Mouse (Mus musculus) intestine, embryonic 16.5 days (tissue): ENCODE measurements around the gene Mgam. TPM values are rescaled to one million over a fixed set of nuclear protein-coding genes. Genes with fewer than 3 reads are reported as not detected.
A peak's percentile ranks its signal among the peaks of the same experiment; 100 is the strongest.
"Not testable (repeated sequence)": the region's sequence is repeated elsewhere in the genome, so short reads cannot be mapped to it uniquely, and the experiment has no call there.

Experiments used
- ATAC-seq: fragments of 200-750 bp; cut with Nextera tagmentation; 2 replicates; pipeline ENCODE4 v1.8.0; 2017; ENCODE audit warnings: moderate TSS enrichment, moderate library complexity
- H3K27ac ChIP-seq: fragments of 300-500 bp; sonication (generic); 2 replicates; pipeline ENCODE4 v1.5.1; 2014; ENCODE audit warnings: mild to moderate bottlenecking, low read length
- H3K27me3 ChIP-seq: fragments of 300-500 bp; sonication (generic); replicated peaks from 2 replicates; pipeline ENCODE4 v1.6.1; 2014; ENCODE audit warnings: low read length, control low read depth, mixed read lengths; ENCODE audit not compliant: control insufficient read depth, insufficient read depth
- H3K36me3 ChIP-seq: fragments of 300-500 bp; sonication (generic); 2 replicates; pipeline ENCODE4 v1.6.1; 2014; ENCODE audit warnings: low read length, control low read depth; ENCODE audit not compliant: control insufficient read depth, insufficient read depth
- H3K4me1 ChIP-seq: fragments of 300-500 bp; sonication (generic); 2 replicates; pipeline ENCODE4 v1.6.1; 2014; ENCODE audit warnings: low read length, control low read depth, mixed read lengths; ENCODE audit not compliant: control insufficient read depth, insufficient read depth
- H3K4me2 ChIP-seq: fragments of 300-500 bp; sonication (generic); 2 replicates; pipeline ENCODE4 v1.6.1; 2014; ENCODE audit warnings: low read depth, low read length, control low read depth
- H3K4me3 ChIP-seq: fragments of 300-500 bp; sonication (generic); 2 replicates; pipeline ENCODE4 v1.5.1; 2014; ENCODE audit warnings: mild to moderate bottlenecking, low read length
- H3K9ac ChIP-seq: fragments of 300-500 bp; sonication (generic); 2 replicates; pipeline ENCODE4 v1.6.1; 2014; ENCODE audit warnings: low read depth, low read length
- H3K9me3 ChIP-seq: fragments of 300-500 bp; sonication (generic); 2 replicates; pipeline ENCODE4 v1.6.1; 2016; ENCODE audit warnings: low read length, control low read depth; ENCODE audit not compliant: control insufficient read depth
- WGBS: fragments of 180-500 bp; shearing (Covaris S2); extraction: QIAGEN DNeasy Blood & Tissue Kit; methylation state at CpG from one replicate; pipeline ENCODE4 v1.1.7; 2014; 5-methylcytosine and 5-hydroxymethylcytosine counted together
- polyA plus RNA-seq: library from polyadenylated mRNA; unstranded; fragments of >200 nt; fragmentation: Nextera tagmentation; extraction: Ambion mirVana; gene quantifications from 2 replicates; pipeline ENCODE4 v1.2.1, GENCODE M21; 2015

The Mgam gene
- 35.4 and 46.0 TPM in 2 replicates for polyA plus RNA-seq

DNA sequence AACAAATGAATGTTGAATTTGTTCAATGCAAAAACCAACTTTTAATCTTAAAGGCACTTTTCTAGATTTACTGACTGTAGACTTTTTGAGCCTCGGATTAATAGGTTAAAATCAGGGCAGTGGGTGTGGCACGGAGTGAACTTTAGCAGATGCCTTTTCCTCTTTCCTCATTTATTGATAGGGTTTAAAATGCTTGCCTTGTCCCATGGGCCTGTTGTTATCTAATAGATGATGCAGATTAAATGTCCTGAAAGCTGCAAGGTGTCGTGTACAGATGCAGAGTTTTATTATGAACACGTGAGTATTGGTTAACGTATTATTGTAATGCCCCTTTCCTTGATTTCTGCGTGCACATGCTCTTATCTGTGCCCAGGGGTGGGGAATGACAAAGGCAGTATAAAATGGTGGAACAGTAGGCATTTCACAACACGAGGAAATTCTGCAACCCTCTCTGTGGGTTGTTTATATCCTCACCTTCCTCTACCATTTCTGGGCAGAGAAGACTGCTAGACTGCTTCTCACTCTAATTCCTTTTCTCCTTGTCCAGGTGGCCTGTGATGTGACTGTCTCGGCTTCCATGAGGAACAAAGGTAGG lies at the start of gene Mgam:
Gene Mgam (plus strand): TSS at position 426 of the 595 bp plus-strand sequence.
- H3K27ac ChIP-seq = peak within 1 kb of the TSS; percentile 69
- no peaks in the 10 kb centered on the region for H3K36me3 ChIP-seq
- H3K4me1 ChIP-seq = peaks cover 2% of the 10 kb centered on the region; the same call in 1 of the 2 replicates
- peak; percentile 77 for ATAC-seq
- H3K4me2 ChIP-seq = peak within 1 kb of the TSS; percentile 26; the same call in 1 of the 2 replicates
- 0 out of 2 replicates have a peak within 1 kb of the TSS, but pooled peaks have one; percentile 6 for H3K4me3 ChIP-seq
- no peaks in the 10 kb centered on the region for H3K9me3 ChIP-seq
- H3K27me3 ChIP-seq = no peaks in the 10 kb centered on the region
- H3K9ac ChIP-seq = no peak within 1 kb of the TSS
- 63% methylated on average over 8 of the region's 8 CpGs for WGBS

DNA sequence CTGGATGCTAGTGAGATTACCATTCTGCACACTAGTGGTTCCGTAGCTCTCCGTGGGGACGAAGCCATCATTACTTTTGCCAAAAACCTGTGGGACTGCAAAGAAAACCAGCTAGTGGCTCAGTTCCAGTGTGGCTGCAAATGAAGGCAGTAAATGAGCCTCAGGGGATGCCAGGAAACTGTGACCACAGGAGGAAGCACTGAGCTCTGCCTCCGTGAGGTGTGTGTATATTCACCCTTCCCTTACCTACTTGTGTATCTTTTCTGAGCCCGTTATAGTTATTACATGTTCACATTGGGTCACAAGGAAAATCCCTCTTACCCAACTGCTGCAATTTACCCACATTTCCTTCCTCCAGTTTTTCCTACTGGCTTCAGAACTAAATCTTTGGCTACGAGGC lies 44.3 kb upstream of the Mgam start:
- Histone ChIP-seq H3K9ac (no peak overlapping the region), H3K36me3 (no peaks in the 10 kb centered on the region), H3K27ac (no peak overlapping the region), H3K9me3 (no peaks in the 10 kb centered on the region), H3K4me1 (no peaks in the 10 kb centered on the region), H3K4me3 (no peak overlapping the region), H3K4me2 (no peak overlapping the region), H3K27me3 (no peaks in the 10 kb centered on the region)
- 84% methylated on average over 6 of the region's 6 CpGs for WGBS
- no peak for ATAC-seq

DNA sequence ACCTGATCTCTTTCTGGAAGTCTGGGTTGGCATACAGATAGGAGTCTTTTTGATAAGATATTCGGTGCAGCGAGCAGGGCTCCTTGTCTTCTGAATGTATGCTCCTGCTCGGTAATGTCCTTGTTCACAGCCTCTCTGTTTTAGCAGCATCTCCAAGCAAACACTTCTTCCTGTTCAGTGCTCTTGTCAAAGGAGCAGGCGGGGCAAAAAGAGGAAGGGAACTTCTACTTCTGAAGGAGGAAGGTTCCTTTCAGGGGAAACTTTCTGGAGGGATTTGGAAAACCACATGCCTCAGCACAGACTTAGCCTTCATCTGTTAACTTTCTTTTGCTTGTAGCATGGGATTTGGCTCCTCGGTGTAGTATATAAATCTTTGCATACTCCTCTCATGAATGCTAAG lies 43.0 kb upstream of the Mgam start, which contains the start of gene Clec5a:
Gene Clec5a (minus strand): TSS at position 177 of the 400 bp plus-strand sequence.
- H3K4me2 ChIP-seq = no peak within 1 kb of the TSS
- H3K9me3 ChIP-seq = no peaks in the 10 kb centered on the region
- H3K36me3 ChIP-seq = no peaks in the 10 kb centered on the region
- H3K4me3 ChIP-seq = no peak within 1 kb of the TSS
- no peak within 1 kb of the TSS for H3K9ac ChIP-seq
- no peak within 1 kb of the TSS for H3K27ac ChIP-seq
- H3K4me1 ChIP-seq = no peaks in the 10 kb centered on the region
- ATAC-seq = no peak
- no peaks in the 10 kb centered on the region for H3K27me3 ChIP-seq
- 74% methylated on average over 5 of the region's 5 CpGs for WGBS

DNA sequence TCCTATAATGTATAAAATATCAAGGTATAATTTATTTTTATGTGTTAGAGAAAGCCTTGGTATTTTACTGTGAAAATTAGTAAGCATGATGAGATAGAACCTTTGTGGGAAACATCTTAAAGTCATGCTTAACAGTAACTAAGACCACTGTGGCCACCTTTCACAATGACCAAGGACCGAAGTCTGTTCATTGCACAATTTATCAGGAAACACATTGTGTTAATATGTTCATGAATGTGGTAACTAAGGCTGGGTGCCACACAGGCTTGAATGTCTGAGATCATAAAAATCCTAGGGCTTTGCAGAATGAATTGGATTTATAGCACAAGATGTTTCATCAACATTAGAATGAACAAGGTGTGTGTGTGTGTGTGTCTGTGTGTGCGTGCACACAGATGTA lies 40.3 kb upstream of the Mgam start:
- no peak overlapping the region for H3K4me2 ChIP-seq
- H3K36me3 ChIP-seq = no peaks in the 10 kb centered on the region
- no peak overlapping the region for H3K27ac ChIP-seq
- 85% methylated on average over 2 of the region's 2 CpGs for WGBS
- no peaks in the 10 kb centered on the region for H3K27me3 ChIP-seq
- no peaks in the 10 kb centered on the region for H3K4me1 ChIP-seq
- H3K4me3 ChIP-seq = no peak overlapping the region
- ATAC-seq = no peak
- H3K9ac ChIP-seq = no peak overlapping the region
- H3K9me3 ChIP-seq = no peaks in the 10 kb centered on the region

DNA sequence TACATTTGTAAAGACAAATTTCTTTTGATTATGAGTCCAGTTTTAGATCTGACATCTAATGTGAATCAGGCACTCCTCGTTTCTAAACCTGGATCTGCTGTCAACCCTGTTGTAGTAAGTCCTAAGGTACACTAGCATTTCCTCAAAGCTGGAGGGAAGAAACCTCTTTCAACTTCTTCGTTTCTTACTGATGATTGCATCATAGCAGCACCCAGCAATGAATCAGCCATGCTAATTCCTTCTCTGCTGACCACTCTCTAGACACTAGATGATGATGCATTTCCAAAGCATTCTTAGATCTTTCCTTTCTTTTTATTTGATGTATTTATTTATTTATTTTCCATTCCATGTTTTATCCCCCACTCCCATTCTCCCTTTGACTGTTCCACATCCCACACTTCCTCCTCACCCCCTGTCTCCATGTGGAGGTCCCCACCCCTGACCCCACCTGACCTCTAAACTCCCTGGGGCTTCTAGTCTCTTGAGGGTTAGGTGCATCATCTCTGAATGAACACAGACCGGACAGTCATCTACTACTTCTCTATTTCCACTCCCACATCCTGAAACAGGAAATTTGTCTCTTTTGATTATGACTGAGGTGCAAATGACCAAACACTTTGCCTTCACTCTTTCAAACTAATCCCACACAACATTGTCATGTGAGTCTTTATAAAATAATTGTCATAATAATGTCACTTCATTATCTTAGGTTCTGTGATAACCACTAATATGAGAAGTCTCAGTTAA lies 33.7 kb upstream of the Mgam start:
- Histone ChIP-seq H3K36me3 (no peaks in the 10 kb centered on the region), H3K4me1 (no peaks in the 10 kb centered on the region), H3K4me2 (no peak overlapping the region), H3K9ac (no peak overlapping the region), H3K27me3 (no peaks in the 10 kb centered on the region), H3K9me3 (no peaks in the 10 kb centered on the region), H3K4me3 (no peak overlapping the region), H3K27ac (no peak overlapping the region)
- 66% methylated on average over 3 of the region's 3 CpGs for WGBS
- no peak for ATAC-seq

DNA sequence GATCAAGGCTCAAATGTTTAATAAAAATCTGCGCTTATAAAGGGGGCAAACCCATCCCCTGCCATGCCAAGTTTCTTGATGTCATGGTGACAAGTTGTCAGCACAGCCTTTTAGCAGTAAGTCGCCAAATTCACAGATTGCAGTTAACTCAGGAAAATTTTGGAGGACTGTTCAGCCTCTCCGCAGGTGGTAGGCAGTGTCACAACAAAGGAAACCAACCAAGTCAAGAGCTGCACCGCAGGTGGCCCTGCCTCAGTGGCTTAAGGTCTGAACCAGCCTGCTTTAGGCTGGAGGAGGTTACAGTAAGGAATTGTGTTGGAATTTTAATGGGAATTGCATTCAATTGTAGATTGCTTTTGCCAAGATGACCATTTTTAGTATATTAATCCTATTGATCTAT lies 30.1 kb upstream of the Mgam start:
- WGBS = 33% methylated on average over 4 of the region's 4 CpGs
- H3K4me3 ChIP-seq = not testable (repeated sequence)

DNA sequence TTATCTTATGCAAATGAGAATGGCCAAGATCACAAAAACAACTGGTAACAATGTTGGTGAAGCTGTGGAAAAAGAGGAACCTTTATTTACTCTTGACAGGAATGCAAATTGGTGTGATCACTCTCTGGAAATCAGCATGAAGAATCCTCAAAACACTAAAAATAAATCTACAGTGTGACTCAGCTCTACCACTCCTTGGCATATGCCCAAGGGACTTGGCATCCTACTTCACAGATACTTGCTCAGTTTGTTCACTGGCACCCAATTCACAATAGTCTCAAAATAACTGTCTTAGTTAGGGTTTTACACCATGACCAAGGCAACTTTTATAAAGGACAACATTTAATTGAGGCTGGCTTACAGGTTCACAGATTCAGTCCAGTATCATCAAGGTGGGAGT lies 21.2 kb upstream of the Mgam start:
- Histone ChIP-seq H3K4me2 (no peak overlapping the region), H3K27me3 (no peaks in the 10 kb centered on the region), H3K9ac (no peak overlapping the region), H3K4me1 (no peaks in the 10 kb centered on the region), H3K36me3 (no peaks in the 10 kb centered on the region), H3K9me3 (no peaks in the 10 kb centered on the region), H3K27ac (no peak overlapping the region), H3K4me3 (no peak overlapping the region)
- ATAC-seq = no peak

More for the DNA sequence above, 30.1 kb upstream of the Mgam start:
- H3K4me2 ChIP-seq, H3K9ac ChIP-seq, ATAC-seq, H3K27me3 ChIP-seq, H3K36me3 ChIP-seq, H3K9me3 ChIP-seq, H3K4me1 ChIP-seq, H3K27ac ChIP-seq: not testable (repeated sequence)

DNA sequence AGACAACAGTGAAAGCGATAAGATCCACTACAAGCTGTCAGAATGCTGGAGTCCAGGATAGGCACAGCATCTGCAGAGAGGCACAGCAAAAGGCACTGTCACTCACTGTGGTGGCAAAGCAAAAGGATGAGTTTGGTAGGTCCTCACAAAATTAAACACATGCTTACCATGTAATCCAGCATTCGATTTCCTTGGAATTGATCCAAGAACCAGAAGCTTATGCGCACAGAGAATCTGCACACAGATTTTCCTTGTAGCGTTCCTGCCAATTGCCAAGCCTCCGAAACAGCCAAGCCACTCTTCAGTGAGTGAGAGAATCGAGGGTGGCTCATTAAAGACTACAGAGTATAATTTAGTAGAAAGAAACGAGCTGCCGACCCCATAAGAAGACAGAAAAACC lies 18.4 kb upstream of the Mgam start:
- WGBS = 79% methylated on average over 8 of the region's 8 CpGs
- Histone ChIP-seq H3K27me3 (no peaks in the 10 kb centered on the region), H3K4me1 (no peaks in the 10 kb centered on the region), H3K9me3 (no peaks in the 10 kb centered on the region), H3K4me2 (no peak overlapping the region), H3K27ac (no peak overlapping the region), H3K36me3 (no peaks in the 10 kb centered on the region), H3K4me3 (no peak overlapping the region), H3K9ac (no peak overlapping the region)
- no peak for ATAC-seq

DNA sequence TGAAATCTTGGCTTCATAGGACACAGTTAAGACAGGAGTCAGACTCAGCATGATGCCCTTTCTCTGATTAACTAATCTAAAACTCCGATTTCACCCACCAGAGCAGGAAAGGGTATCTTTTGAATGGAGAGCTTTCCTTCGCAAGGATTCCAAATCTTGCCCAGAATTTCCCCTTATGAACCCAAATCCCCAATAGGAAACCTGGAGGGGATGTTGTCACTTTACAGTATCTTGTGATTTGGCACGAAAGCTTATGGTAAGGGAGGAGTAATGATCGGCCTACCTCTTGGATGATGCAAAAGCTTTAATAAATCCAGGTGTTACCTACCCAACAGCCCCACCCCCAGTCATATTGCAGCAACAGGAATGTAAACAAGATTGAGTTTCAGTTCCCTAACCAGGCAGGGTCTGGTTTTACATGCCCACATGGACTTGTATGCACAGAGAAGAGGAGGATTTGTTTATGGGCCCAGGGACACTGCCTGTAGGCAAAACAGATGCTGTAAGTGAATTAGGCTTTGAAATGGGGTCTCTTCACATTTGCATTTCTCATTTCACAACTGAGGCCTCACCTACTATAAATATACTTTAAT lies 15.3 kb upstream of the Mgam start, which contains the start of gene Tas2r138:
Gene Tas2r138 (minus strand): TSS at position 51 of the 593 bp plus-strand sequence.
- Histone ChIP-seq H3K4me2 (no peak within 1 kb of the TSS), H3K9me3 (no peaks in the 10 kb centered on the region), H3K4me3 (no peak within 1 kb of the TSS), H3K36me3 (no peaks in the 10 kb centered on the region), H3K4me1 (no peaks in the 10 kb centered on the region), H3K9ac (no peak within 1 kb of the TSS), H3K27ac (no peak within 1 kb of the TSS), H3K27me3 (no peaks in the 10 kb centered on the region)
- ATAC-seq = no peak
- WGBS = 85% methylated on average over 4 of the region's 4 CpGs
